Mouse (Mus musculus) adrenal gland, adult 8-10 months (tissue): Measurements from ENCODE around the gene Mvb12b. TPM values are rescaled to one million over a fixed set of nuclear protein-coding genes. Genes with fewer than 3 reads are reported as not detected.

Experiments
- DNase-seq: peaks from one replicate; pipeline ENCODE4 v3.0.0; 2022
- total RNA-seq, 4 experiments: library from RNA; stranded (reverse); gene quantifications; 2 replicates each; pipeline ENCODE4 v1.2.4; 2022

The Mvb12b gene
- total RNA-seq, 4 experiments from 2014 or later: 20.3 to 35.9 (median 24.1) TPM

GRCm38 (mm10) chr2:33846635-33847034, 41.1 kb downstream of the Mvb12b start:
- DNase-seq: no peak

- DNase-seq: no peak
Observed at GRCm38 (mm10) chr2:33843642-33844041, 44.1 kb downstream of the Mvb12b start.

GRCm38 (mm10) chr2:33842983-33843577, 44.7 kb downstream of the Mvb12b start:
- DNase-seq: no peak

- DNase-seq: no peak
Observed at GRCm38 (mm10) chr2:33841980-33842379, 45.8 kb downstream of the Mvb12b start.

- DNase-seq: no peak
Observed at GRCm38 (mm10) chr2:33840483-33840882, 47.3 kb downstream of the Mvb12b start.

GRCm38 (mm10) chr2:33839252-33839651, 48.5 kb downstream of the Mvb12b start:
- no peak for DNase-seq

- DNase-seq: no peak
Observed at GRCm38 (mm10) chr2:33837297-33837696, 50.4 kb downstream of the Mvb12b start.

- no peak for DNase-seq
Observed at GRCm38 (mm10) chr2:33836660-33837213, 51.0 kb downstream of the Mvb12b start.

GRCm38 (mm10) chr2:33835038-33835437, 52.7 kb downstream of the Mvb12b start:
- no peak for DNase-seq

- no peak for DNase-seq
Observed at GRCm38 (mm10) chr2:33833902-33834301, 53.8 kb downstream of the Mvb12b start.

- no peak for DNase-seq
Observed at GRCm38 (mm10) chr2:33829870-33830269, 57.9 kb downstream of the Mvb12b start.

- no peak for DNase-seq
Observed at GRCm38 (mm10) chr2:33826777-33827176, 61.0 kb downstream of the Mvb12b start.

- DNase-seq: no peak
Observed at GRCm38 (mm10) chr2:33824935-33825514, 62.7 kb downstream of the Mvb12b start.

- DNase-seq: peak; percentile 57
Observed at GRCm38 (mm10) chr2:33821677-33822607, 65.8 kb downstream of the Mvb12b start.

GRCm38 (mm10) chr2:33820450-33820849, 67.3 kb downstream of the Mvb12b start:
- DNase-seq: no peak

- no peak for DNase-seq
Observed at GRCm38 (mm10) chr2:33820037-33820436, 67.7 kb downstream of the Mvb12b start.

GRCm38 (mm10) chr2:33818385-33818784, 69.4 kb downstream of the Mvb12b start:
- DNase-seq: no peak

GRCm38 (mm10) chr2:33817663-33818346, 69.9 kb downstream of the Mvb12b start:
- no peak for DNase-seq

- DNase-seq: no peak
Observed at GRCm38 (mm10) chr2:33817080-33817479, 70.7 kb downstream of the Mvb12b start.

- DNase-seq: no peak
Observed at GRCm38 (mm10) chr2:33814581-33814980, 73.2 kb downstream of the Mvb12b start.

GRCm38 (mm10) chr2:33813501-33814240, 74.1 kb downstream of the Mvb12b start:
- no peak for DNase-seq

- DNase-seq: no peak
Observed at GRCm38 (mm10) chr2:33812980-33813379, 74.8 kb downstream of the Mvb12b start.
